Mouse (Mus musculus): ENCODE data around the gene Necab3.

- no peak for TF ChIP-seq POLR2A (IDR thresholded peaks at IDR 0.05; ENCODE audit: control insufficient read depth, extremely low read depth, insufficient read depth, low read length, poor library complexity)
- no peak for TF ChIP-seq CTCF (IDR thresholded peaks at IDR 0.05; ENCODE audit: borderline replicate concordance, control insufficient read depth, extremely low read depth, insufficient read depth, low read length, poor library complexity)
Observed at GRCm38 (mm10) chr2:154550937-154551336, 7.8 kb downstream of the Necab3 start.

Data from thymus, adult 2 months (tissue).